Mouse (Mus musculus): ENCODE measurements around the gene Rnf103.
"Not testable (repeated sequence)": the region's sequence is repeated elsewhere in the genome, so short reads cannot be mapped to it uniquely, and the experiment has no call there.

- not testable (repeated sequence) for TF ChIP-seq CTCF (IDR thresholded peaks at IDR 0.05; ENCODE audit: borderline replicate concordance, control insufficient read depth, extremely low read depth, insufficient read depth, low read length, poor library complexity); POLR2A (IDR thresholded peaks at IDR 0.05; ENCODE audit: control insufficient read depth, extremely low read depth, insufficient read depth, low read length, poor library complexity)
These were observed 39.5 kb upstream of the Rnf103 start for GRCm38 (mm10) chr6:71453983-71454739.

Data from thymus, adult 2 months (tissue).